Mouse (Mus musculus) bone marrow, adult 2 months (tissue): ENCODE results near the gene Bloc1s3. TPM values are rescaled to one million over a fixed set of nuclear protein-coding genes. Genes with fewer than 3 reads are reported as not detected.

Experiments
- H3K27ac ChIP-seq: fragments of 200-500 bp; 2 replicates; pipeline ENCODE4 v1.5.1; 2012; ENCODE audit warnings: low read depth, mild to moderate bottlenecking, control low read depth, inconsistent platforms, low read length; ENCODE audit not compliant: control insufficient read depth, poor library complexity, insufficient read depth
- H3K4me1 ChIP-seq: fragments of 200-500 bp; 2 replicates; pipeline ENCODE4 v1.6.1; 2011; ENCODE audit warnings: low read length; ENCODE audit not compliant: control insufficient read depth, insufficient read depth
- H3K4me3 ChIP-seq: fragments of 200-500 bp; replicated peaks from 2 replicates; pipeline ENCODE3; 2011; ENCODE audit warnings: mild to moderate bottlenecking, low read depth, low read length, control low read depth; ENCODE audit not compliant: control insufficient read depth
- CTCF ChIP-seq: fragments of 200-500 bp; IDR thresholded peaks from 2 replicates; pipeline ENCODE4 v1.5.1; 2011; ENCODE audit warnings: low read length, control low read depth; ENCODE audit not compliant: control insufficient read depth, insufficient read depth
- POLR2A ChIP-seq: fragments of 200-500 bp; IDR thresholded peaks from 2 replicates; pipeline ENCODE4 v1.6.1; 2011; ENCODE audit warnings: low read depth, mild to moderate bottlenecking, control low read depth, low read length, borderline replicate concordance; ENCODE audit not compliant: control insufficient read depth
- WGBS: fragments of 180-500 bp; shearing (Covaris S2); methylation state at CpG from one replicate; pipeline ENCODE4 v1.1.7; 2018; 5-methylcytosine and 5-hydroxymethylcytosine counted together
- polyA plus RNA-seq: library from polyadenylated mRNA; stranded (reverse); fragments of >200 nt; gene quantifications from 2 replicates; pipeline ENCODE4 v1.2.4, GENCODE M21; 2011; ENCODE audit warnings: low replicate concordance; ENCODE audit not compliant: missing spikeins, insufficient read depth, insufficient read length

Bloc1s3 gene
- 4.4 and 8.0 TPM in 2 replicates for polyA plus RNA-seq

DNA sequence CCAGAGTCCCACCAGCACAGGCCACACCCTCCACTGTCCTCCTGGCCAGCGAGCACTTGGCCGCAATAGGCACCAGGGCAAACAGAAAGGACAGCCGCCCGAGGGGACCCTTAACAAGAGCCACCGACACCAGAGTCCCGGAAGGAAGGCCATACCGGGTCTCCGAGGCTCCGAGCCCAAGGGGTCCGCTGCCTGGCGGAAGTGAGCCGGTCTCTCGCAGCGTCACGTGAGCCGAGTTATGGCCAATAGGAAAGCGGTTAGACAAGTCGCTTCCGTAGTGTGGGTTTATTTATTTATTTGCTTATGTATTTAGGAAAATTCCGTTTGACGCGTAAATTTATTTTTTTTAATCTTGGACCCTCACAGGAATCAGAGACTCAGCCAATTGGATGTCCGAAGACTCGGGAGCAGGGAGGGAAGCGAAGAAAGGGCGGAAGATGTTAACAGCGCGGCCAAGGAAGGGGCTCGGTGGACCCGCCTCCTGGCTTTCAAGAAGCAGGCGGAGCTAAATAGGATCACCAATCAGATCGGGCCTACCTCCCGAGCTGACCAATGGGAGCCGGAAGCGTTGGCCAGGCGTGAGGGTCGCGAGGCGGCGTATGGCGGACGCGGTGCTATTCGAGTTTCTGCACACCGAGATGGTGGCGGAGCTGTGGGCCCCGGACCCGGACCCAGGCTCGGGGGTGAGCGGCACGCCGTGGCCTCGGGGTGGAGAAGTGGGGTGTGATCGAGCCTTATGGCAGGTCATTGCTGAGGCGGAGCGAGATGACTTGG is at the start of gene Bloc1s3, which contains the start of gene Trappc6a:
Gene Bloc1s3, minus strand, starts transcription at position 218 of the 774 bp plus-strand sequence.
Gene Trappc6a, plus strand, starts transcription at position 246 of the 774 bp plus-strand sequence.
- Histone ChIP-seq H3K27ac (peak within 1 kb of the TSS; percentile 77), H3K4me1 (peaks cover 4% of the 10 kb centered on the region; the same call in 1 of the 2 replicates), H3K4me3 (peak within 1 kb of the TSS; percentile 95)
- WGBS = under 1% methylated on average over 56 of the region's 56 CpGs
- TF ChIP-seq CTCF = no peak
- TF ChIP-seq POLR2A = peak; percentile 87

DNA sequence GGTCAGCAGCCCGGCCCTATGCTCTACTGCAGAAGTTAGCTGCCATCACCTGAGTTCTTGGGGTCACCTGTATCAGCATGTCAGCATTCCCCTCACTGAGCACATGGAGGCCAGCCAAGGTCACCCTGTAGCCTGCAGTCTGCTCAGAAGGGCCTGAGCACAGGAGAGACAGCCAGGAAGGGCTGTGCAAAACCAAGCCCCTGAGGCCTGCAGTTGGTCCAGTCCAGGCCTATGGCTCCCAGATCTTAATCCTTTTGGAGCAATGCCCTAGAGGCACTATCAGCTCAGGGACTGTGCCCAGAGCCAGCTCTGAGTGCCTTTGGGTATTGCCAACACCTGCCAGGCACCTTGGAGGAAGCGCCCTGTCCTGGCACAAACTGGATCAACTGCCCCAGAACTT is 48.9 kb upstream of the Bloc1s3 start:
- Histone ChIP-seq H3K4me3 (no peak overlapping the region), H3K4me1 (peaks cover 7% of the 10 kb centered on the region), H3K27ac (no peak overlapping the region)
- WGBS = 89% methylated on average over 2 of the region's 2 CpGs
- TF ChIP-seq CTCF (no peak), POLR2A (no peak)

DNA sequence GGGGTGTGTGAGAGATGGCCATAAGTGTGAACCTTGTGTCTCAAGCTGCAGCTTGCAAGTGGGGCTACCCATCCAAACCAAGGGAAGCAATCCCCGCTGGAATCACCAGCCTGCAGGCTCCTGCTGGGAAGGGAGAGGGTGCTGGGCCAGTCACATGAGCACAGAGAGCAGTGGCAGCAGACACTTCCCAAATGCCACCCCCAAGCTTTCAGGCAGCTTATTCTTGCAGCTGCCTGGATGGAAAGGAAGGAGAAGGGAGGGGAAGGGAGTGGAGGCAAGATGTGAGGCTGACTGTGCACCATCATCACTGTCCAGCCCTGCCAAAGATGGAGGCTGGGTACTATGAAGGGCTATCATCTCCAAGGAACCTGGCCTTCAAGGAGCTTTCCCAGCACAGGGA is 46.0 kb upstream of the Bloc1s3 start:
- TF ChIP-seq POLR2A (no peak), CTCF (no peak)
- Histone ChIP-seq H3K27ac (no peak overlapping the region), H3K4me3 (no peak overlapping the region), H3K4me1 (no peaks in the 10 kb centered on the region; the same call in 1 of the 2 replicates)
- WGBS = 96% methylated on average over 1 of the region's 1 CpGs

DNA sequence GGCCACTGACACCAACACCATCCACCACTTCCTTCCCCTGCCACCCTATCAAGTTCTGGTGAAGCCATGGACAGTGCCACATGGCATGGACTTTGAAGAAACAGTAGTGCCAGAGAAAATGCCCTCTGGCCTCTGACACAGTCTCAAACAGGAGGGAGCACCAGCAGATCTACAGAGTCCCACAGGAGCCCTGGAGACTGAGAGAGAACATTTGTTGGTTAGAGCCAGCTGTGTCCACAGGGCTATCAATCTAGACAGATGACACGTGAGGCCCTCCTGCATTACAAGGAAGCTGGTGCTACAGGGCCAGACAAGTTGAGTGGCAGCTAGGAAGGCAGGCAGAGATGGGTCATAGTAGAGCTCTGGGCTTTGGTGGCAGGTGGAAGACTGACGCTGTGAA is 44.3 kb upstream of the Bloc1s3 start:
- no peak for TF ChIP-seq POLR2A
- no peak for TF ChIP-seq CTCF
- 26% methylated on average over 2 of the region's 2 CpGs for WGBS
- no peak overlapping the region for H3K27ac ChIP-seq
- no peaks in the 10 kb centered on the region for H3K4me1 ChIP-seq
- H3K4me3 ChIP-seq = no peak overlapping the region

DNA sequence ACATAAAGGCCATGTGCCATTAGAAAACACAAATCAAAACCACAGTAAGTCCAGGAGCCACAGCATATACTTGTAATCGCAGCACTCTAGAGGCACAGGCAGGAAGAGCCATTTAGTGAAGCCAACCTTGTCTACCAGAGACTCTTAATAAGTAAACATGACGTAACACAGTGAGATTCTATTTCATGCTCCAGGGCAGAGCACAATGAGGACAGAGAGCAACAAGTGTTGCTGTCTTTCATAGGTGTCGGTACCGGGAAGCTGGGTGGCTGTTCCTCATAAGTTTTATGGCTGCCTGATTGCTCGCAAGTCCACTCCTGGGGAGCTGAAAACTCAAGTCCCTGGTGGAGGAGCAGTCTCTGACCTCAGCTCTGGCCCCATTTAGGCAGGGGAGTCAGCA is 43.5 kb upstream of the Bloc1s3 start:
- WGBS = 81% methylated on average over 5 of the region's 5 CpGs
- Histone ChIP-seq H3K27ac (no peak overlapping the region), H3K4me3 (no peak overlapping the region), H3K4me1 (no peaks in the 10 kb centered on the region)
- no peak for TF ChIP-seq CTCF
- TF ChIP-seq POLR2A = no peak

DNA sequence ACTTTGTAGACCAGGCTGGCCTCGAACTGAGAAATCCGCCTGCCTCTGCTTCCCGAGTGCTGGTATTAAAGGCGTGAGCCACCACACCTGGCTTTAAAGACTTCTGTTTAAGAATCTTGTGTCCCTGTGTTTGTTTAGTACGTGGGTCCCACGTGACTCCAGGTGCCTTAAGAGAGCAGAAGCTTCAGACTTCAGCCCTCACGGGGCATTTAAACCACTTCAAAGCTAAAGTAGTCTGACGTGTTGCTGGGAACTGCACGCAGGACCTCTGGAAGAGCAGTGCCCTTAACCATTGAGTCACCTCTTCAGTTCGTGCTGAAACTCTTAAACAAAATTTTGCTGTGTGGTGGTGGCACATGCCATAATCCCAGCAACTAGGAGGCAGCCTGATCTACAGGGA is 41.2 kb upstream of the Bloc1s3 start:
- 88% methylated on average over 10 of the region's 10 CpGs for WGBS
- H3K4me1 ChIP-seq = no peaks in the 10 kb centered on the region
- TF ChIP-seq POLR2A (no peak), CTCF (no peak)
- no peak overlapping the region for H3K27ac ChIP-seq
- H3K4me3 ChIP-seq = no peak overlapping the region

DNA sequence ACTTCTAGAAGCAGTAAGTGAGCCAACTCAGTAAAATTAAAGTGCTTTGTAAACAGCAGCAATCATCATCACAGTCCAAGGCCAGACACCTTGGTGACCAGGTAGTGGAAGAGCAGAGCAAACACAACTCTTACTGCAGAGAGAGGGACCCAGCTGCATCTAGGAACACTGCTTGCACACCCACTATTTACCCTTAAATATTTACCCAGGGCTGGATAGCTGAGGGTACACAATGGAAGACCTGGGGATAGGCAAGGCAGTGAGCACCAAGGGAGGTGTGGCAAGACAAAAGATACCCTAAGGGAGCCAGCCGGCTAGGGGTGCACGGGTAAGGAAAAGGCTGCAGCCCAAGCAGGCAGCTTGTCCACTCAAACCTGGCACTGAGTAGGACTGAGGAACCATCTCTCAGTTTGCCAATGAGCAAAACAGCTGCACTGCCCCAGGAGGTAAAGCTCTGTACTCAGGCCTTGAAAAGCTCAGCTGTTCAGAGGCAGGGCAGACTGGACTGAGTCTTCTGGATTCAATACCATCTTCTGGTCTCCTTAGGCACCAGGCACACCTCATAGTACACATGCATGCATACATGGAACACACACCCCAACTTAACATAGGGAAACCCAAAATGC is 39.3 kb upstream of the Bloc1s3 start:
- WGBS = 89% methylated on average over 2 of the region's 2 CpGs
- no peak overlapping the region for H3K27ac ChIP-seq
- H3K4me3 ChIP-seq = no peak overlapping the region
- no peaks in the 10 kb centered on the region for H3K4me1 ChIP-seq
- TF ChIP-seq POLR2A = no peak
- no peak for TF ChIP-seq CTCF

DNA sequence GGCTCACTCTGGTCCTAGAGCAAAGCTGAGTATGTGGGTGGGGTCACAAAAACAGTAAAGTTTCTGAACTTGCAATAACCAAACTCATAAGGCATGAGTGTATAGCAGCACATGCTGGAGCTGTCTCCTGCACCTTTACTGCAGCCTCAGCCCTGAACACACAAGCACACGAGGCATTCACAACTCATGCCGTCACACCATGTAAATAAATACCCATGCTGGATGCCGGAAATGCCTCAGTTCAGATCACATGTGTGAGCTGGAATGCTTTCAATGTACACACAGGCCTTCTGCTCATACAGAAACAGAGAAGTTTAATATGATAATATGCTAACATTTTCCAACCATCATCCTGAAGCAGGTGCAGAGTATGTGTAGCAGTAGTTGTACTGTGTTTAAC is 37.8 kb upstream of the Bloc1s3 start:
- Histone ChIP-seq H3K27ac (no peak overlapping the region), H3K4me1 (no peaks in the 10 kb centered on the region), H3K4me3 (no peak overlapping the region)
- TF ChIP-seq POLR2A (no peak), CTCF (no peak)
- whole genome bisulfite sequencing = 85% methylated on average over 3 of the region's 3 CpGs

DNA sequence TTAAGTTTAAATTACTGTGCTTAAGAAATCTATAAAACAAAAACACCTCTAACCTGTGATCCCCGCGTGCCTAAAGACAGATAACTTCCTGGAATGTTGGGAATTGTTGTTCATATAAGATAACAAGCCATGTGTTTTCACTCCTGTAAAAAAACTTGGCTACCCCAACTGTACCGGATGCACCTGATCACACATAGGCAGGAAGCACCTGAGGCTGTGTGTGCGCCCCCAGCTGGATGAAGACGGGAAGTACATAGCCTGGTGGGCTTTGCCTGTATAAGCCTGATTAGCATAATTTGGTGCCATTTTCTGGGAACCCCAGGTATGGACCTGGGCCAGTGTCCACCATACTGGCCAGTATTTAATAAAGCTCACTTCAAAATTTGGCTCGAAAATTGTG is 35.4 kb upstream of the Bloc1s3 start:
- H3K27ac ChIP-seq = no peak overlapping the region
- H3K4me3 ChIP-seq = no peak overlapping the region
- TF ChIP-seq POLR2A = no peak
- peak; percentile 68 for TF ChIP-seq CTCF
- 21% methylated on average over 6 of the region's 6 CpGs for WGBS
- no peaks in the 10 kb centered on the region for H3K4me1 ChIP-seq
